Mouse (Mus musculus) MEL (cell line): ENCODE measurements around the gene Gm49027. TPM values are rescaled to one million over a fixed set of nuclear protein-coding genes. Genes with fewer than 3 reads are reported as not detected.

ENCODE experiments used
- DNase-seq: peaks from one replicate; pipeline ENCODE4 v3.0.0; 2011; ENCODE audit warnings: low read depth, low spot score
- H3K27ac ChIP-seq: 2 replicates; pipeline ENCODE4 v1.5.1; 2012; ENCODE audit warnings: low read depth, mild to moderate bottlenecking, control low read depth, low read length, moderate library complexity; ENCODE audit not compliant: control insufficient read depth
- H3K27me3 ChIP-seq, 2 experiments: fragments of 150-350 bp in 1 of 2; sonication (generic) in 1 of 2; 2 replicates each; pipeline ENCODE4 v1.6.1; 2012; ENCODE audit warnings: low read length in 2 of 2, mild to moderate bottlenecking in 2 of 2, improper control_type of control experiment in 1 of 2, moderate library complexity in 1 of 2; ENCODE audit not compliant: insufficient read depth in 2 of 2, control insufficient read depth in 1 of 2
- H3K36me3 ChIP-seq, 2 experiments: 2 replicates each; pipeline ENCODE4 v1.6.1; 2012 to 2014; ENCODE audit warnings: low read length in 2 of 2, improper control_type of control experiment in 1 of 2, inconsistent platforms in 1 of 2, mild to moderate bottlenecking in 1 of 2; ENCODE audit not compliant: insufficient read depth in 2 of 2, control insufficient read depth in 1 of 2
- H3K4me1 ChIP-seq, 2 experiments: fragments of 150-350 bp in 1 of 2; sonication (generic) in 1 of 2; 2 replicates each; pipeline ENCODE4 v1.6.1; 2012; ENCODE audit warnings: low read length in 2 of 2, improper control_type of control experiment in 1 of 2, mild to moderate bottlenecking in 1 of 2; ENCODE audit not compliant: insufficient read depth in 2 of 2, control insufficient read depth in 1 of 2
- H3K4me3 ChIP-seq, 2 experiments: fragments of 150-350 bp in 1 of 2; sonication (generic) in 1 of 2; 2 replicates each; pipeline ENCODE4 v1.5.1; 2012; ENCODE audit warnings: low read depth in 2 of 2, low read length in 2 of 2, mild to moderate bottlenecking in 2 of 2, moderate library complexity in 2 of 2, control low read depth in 1 of 2, improper control_type of control experiment in 1 of 2; ENCODE audit not compliant: control insufficient read depth in 1 of 2, insufficient read depth in 1 of 2
- H3K79me2 ChIP-seq: 2 replicates; pipeline ENCODE4 v1.6.1; 2012; ENCODE audit warnings: mild to moderate bottlenecking, low read length, moderate library complexity; ENCODE audit not compliant: control insufficient read depth, poor library complexity, insufficient read depth
- H3K9ac ChIP-seq: 2 replicates; pipeline ENCODE4 v1.6.1; 2012; ENCODE audit warnings: low read depth, mild to moderate bottlenecking, control low read depth, low read length, moderate library complexity; ENCODE audit not compliant: control insufficient read depth, poor library complexity, severe bottlenecking
- H3K9me3 ChIP-seq: fragments of 150-350 bp; sonication (generic); replicated peaks from 2 replicates; pipeline ENCODE4 v1.6.1; 2012; ENCODE audit warnings: mild to moderate bottlenecking, low read length, improper control_type of control experiment, moderate library complexity; ENCODE audit not compliant: insufficient read depth
- CHD2 ChIP-seq: IDR thresholded peaks from 2 replicates; pipeline ENCODE4 v1.6.1; 2011; ENCODE audit warnings: low read length, improper control_type of control experiment
- CTCF ChIP-seq, 3 experiments: IDR thresholded peaks in 2 of 3; conservative IDR thresholded peaks in 1 of 3; 2 replicates each; pipeline ENCODE4 v1.5.1; 2011 to 2012; ENCODE audit warnings: low read length in 3 of 3, low read depth in 2 of 3, mild to moderate bottlenecking in 2 of 3, improper control_type of control experiment in 1 of 3, inconsistent platforms in 1 of 3, mixed read lengths in 1 of 3, moderate library complexity in 1 of 3; ENCODE audit not compliant: control insufficient read depth in 1 of 3, insufficient read depth in 1 of 3, poor library complexity in 1 of 3, severe bottlenecking in 1 of 3
- EP300 ChIP-seq, 2 experiments: IDR thresholded peaks; 2 replicates each; pipeline ENCODE4 v1.6.1; 2011; ENCODE audit warnings: improper control_type of control experiment in 2 of 2, low read length in 2 of 2, low read depth in 1 of 2, mild to moderate bottlenecking in 1 of 2
- GABPA ChIP-seq: IDR thresholded peaks from 2 replicates; pipeline ENCODE4 v1.6.1; 2012; ENCODE audit warnings: low read depth, mild to moderate bottlenecking, inconsistent platforms, low read length, improper control_type of control experiment, moderate library complexity
- GATA1 ChIP-seq: IDR thresholded peaks from 2 replicates; pipeline ENCODE4 v1.6.1; 2011; ENCODE audit warnings: low read depth, low read length, improper control_type of control experiment
- HCFC1 ChIP-seq: IDR thresholded peaks from 2 replicates; pipeline ENCODE4 v1.6.1; 2012; ENCODE audit warnings: low read depth, mild to moderate bottlenecking, inconsistent platforms, low read length, improper control_type of control experiment, moderate library complexity
- JUND ChIP-seq: IDR thresholded peaks from 2 replicates; pipeline ENCODE4 v1.6.1; 2011; ENCODE audit warnings: low read depth, mild to moderate bottlenecking, improper control_type of control experiment, low read length
- KAT2A ChIP-seq: conservative IDR thresholded peaks from 2 replicates; pipeline ENCODE4 v1.6.1; 2012; ENCODE audit warnings: low read depth, low read length, improper control_type of control experiment, inconsistent platforms
- MAFK ChIP-seq: IDR thresholded peaks from 2 replicates; pipeline ENCODE4 v1.6.1; 2011; ENCODE audit warnings: low read depth, mild to moderate bottlenecking, low read length, improper control_type of control experiment, borderline replicate concordance
- MAX ChIP-seq: IDR thresholded peaks from 2 replicates; pipeline ENCODE4 v1.6.1; 2011; ENCODE audit warnings: low read length, improper control_type of control experiment
- MAZ ChIP-seq: IDR thresholded peaks from 2 replicates; pipeline ENCODE4 v1.6.1; 2012; ENCODE audit warnings: low read depth, mild to moderate bottlenecking, inconsistent platforms, low read length, improper control_type of control experiment
- MYB ChIP-seq: IDR thresholded peaks from 2 replicates; pipeline ENCODE4 v1.6.1; 2011; ENCODE audit warnings: mild to moderate bottlenecking, low read depth, low read length, improper control_type of control experiment
- POLR2A ChIP-seq, 2 experiments: IDR thresholded peaks; 2 replicates each; pipeline ENCODE4 v1.6.1; 2011 to 2012; ENCODE audit warnings: low read length in 2 of 2, mild to moderate bottlenecking in 2 of 2, control low read depth in 1 of 2, improper control_type of control experiment in 1 of 2, low read depth in 1 of 2, moderate library complexity in 1 of 2; ENCODE audit not compliant: control insufficient read depth in 1 of 2, insufficient read depth in 1 of 2, poor library complexity in 1 of 2
- POLR2AphosphoS5 ChIP-seq: IDR thresholded peaks from 2 replicates; pipeline ENCODE4 v1.6.1; 2012; ENCODE audit warnings: low read depth, borderline replicate concordance, mild to moderate bottlenecking, inconsistent platforms, low read length, moderate library complexity, mixed read lengths
- RAD21 ChIP-seq: IDR thresholded peaks from 2 replicates; pipeline ENCODE4 v1.6.1; 2011; ENCODE audit warnings: mild to moderate bottlenecking, low read depth, low read length, improper control_type of control experiment
- RCOR1 ChIP-seq: IDR thresholded peaks from 2 replicates; pipeline ENCODE4 v1.6.1; 2012; ENCODE audit warnings: low read depth, mild to moderate bottlenecking, inconsistent platforms, low read length, improper control_type of control experiment
- TBP ChIP-seq: IDR thresholded peaks from 2 replicates; pipeline ENCODE4 v1.8.0; 2011; ENCODE audit warnings: low read depth, low read length, improper control_type of control experiment
- ZKSCAN1 ChIP-seq: IDR thresholded peaks from 2 replicates; pipeline ENCODE4 v1.6.1; 2012; ENCODE audit warnings: low read depth, mild to moderate bottlenecking, inconsistent platforms, low read length, improper control_type of control experiment, moderate library complexity
- polyA plus RNA-seq, 2 experiments: library from polyadenylated mRNA; stranded (reverse) in 1 of 2; unstranded in 1 of 2; fragments of >175 nt in 1 of 2; fragments of >200 nt in 1 of 2; gene quantifications; 2 replicates each; pipeline versions ENCODE4 v1.2.1 to v1.2.4; 2012; ENCODE audit warnings: low replicate concordance in 2 of 2, low read depth in 1 of 2; ENCODE audit not compliant: insufficient read length in 2 of 2, insufficient read depth in 1 of 2, missing spikeins in 1 of 2
- total RNA-seq: library from RNA; depleted of rRNA; stranded (reverse); fragments of 300-350 nt; gene quantifications from 2 replicates; pipeline ENCODE4 v1.2.3, GENCODE M21; 2012; rRNA removed

Gm49027 gene
- total and polyA plus RNA-seq, 3 experiments: 0.53 to 0.54 TPM; not detected in 1

DNA sequence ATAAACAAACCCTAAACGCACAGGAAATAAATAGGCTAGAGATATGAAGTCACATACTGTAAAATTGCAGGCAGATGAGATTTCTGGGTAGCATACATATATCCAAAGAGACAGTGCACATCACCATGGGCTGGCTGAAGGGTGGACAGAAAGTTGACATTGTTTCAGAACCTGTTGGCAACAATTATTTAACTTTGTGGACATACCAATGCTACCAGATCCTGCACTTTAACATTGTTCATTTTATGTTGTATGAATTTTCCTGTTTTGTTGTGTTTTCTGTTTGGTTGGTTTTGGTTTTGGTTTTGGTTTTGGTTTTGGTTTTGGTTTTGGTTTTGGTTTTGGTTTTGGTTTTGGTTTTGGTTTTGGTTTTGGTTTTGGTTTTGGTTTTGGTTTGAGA, 60.6 kb downstream of the Gm49027 start:
- H3K27me3 ChIP-seq: no peaks in the 10 kb centered on the region
- H3K9me3 ChIP-seq: no peaks in the 10 kb centered on the region
- no peak overlapping the region for H3K27ac ChIP-seq
- peaks cover 4 to 9% of the 10 kb centered on the region in 2 experiments for H3K4me1 ChIP-seq
- no peak overlapping the region for H3K9ac ChIP-seq
- H3K36me3 ChIP-seq: peaks cover 0 to 8% of the 10 kb centered on the region in 2 experiments; a peak in 2 of 4 replicates
- no peak overlapping the region for H3K4me3 ChIP-seq
- no peak for DNase-seq
- TF ChIP-seq MAFK: no peak
- TF ChIP-seq RCOR1: no peak
- no peak for TF ChIP-seq POLR2AphosphoS5
- no peak for TF ChIP-seq RAD21
- TF ChIP-seq GABPA: no peak
- no peak for TF ChIP-seq CTCF (IDR thresholded peaks at IDR 0.05 in 2 of 3, conservative IDR thresholded peaks at IDR 0.05 in 1 of 3; ENCODE audit: control insufficient read depth in 1 of 3, insufficient read depth in 1 of 3, low read depth in 2 of 3, low read length in 3 of 3, poor library complexity in 1 of 3, severe bottlenecking in 1 of 3)
- TF ChIP-seq ZKSCAN1: no peak
- no peak for TF ChIP-seq EP300 (IDR thresholded peaks at IDR 0.05; ENCODE audit: low read depth in 1 of 2, low read length in 2 of 2)
- no peak for TF ChIP-seq POLR2A (IDR thresholded peaks at IDR 0.05; ENCODE audit: control insufficient read depth in 1 of 2, insufficient read depth in 1 of 2, low read depth in 1 of 2, low read length in 2 of 2, poor library complexity in 1 of 2)
- TF ChIP-seq TBP: no peak
- TF ChIP-seq MYB: no peak
- TF ChIP-seq MAX: no peak
- no peak for TF ChIP-seq CHD2
- TF ChIP-seq JUND: no peak
- no peak for TF ChIP-seq GATA1
- no peak for TF ChIP-seq MAZ
- TF ChIP-seq KAT2A: no peak
- no peak for TF ChIP-seq HCFC1
- H3K79me2 ChIP-seq: no peaks in the 10 kb centered on the region

Other genes starting within 250 kb of the Gm49027 start
- 3.1 and 3.5 TPM in 2 replicates for gene Bcl7a, start 181.7 kb downstream of the Gm49027 start, total RNA-seq
- 10 to 100 TPM in 1 of 2 experiments, not detected in 1; 11.0 TPM for gene Bcl7a, start 181.7 kb downstream of the Gm49027 start, polyA plus RNA-seq
- gene Mlxip, start 130.7 kb downstream of the Gm49027 start, total RNA-seq: 5.2 and 5.7 TPM in 2 replicates
- 10 to 100 TPM in 1 of 2 experiments, not detected in 1; 21.9 TPM for gene Mlxip, start 130.7 kb downstream of the Gm49027 start, polyA plus RNA-seq
- gene Lrrc43, start 36.2 kb downstream of the Gm49027 start, total RNA-seq: not detected in 2 replicates
- not detected for gene Lrrc43, start 36.2 kb downstream of the Gm49027 start, polyA plus RNA-seq
- not detected in 2 replicates for gene Il31, start 36.0 kb downstream of the Gm49027 start, total RNA-seq
- gene Il31, start 36.0 kb downstream of the Gm49027 start, polyA plus RNA-seq: not detected
- gene B3gnt4, start 15.0 kb downstream of the Gm49027 start, total RNA-seq: 0.23 and 0.39 TPM in 2 replicates
- gene B3gnt4, start 15.0 kb downstream of the Gm49027 start, polyA plus RNA-seq: under 1 TPM in 1 of 2 experiments, not detected in 1; 0.25 TPM
- 46.8 and 48.9 TPM in 2 replicates for gene Diablo, start 1.3 kb downstream of the Gm49027 start, total RNA-seq
- gene Diablo, start 1.3 kb downstream of the Gm49027 start, polyA plus RNA-seq: 10 to 100 TPM in 1 of 2 experiments, not detected in 1; 70.8 TPM
- 20.9 and 21.4 TPM in 2 replicates for gene Vps33a, start 47.5 kb upstream of the Gm49027 start, total RNA-seq
- gene Vps33a, start 47.5 kb upstream of the Gm49027 start, polyA plus RNA-seq: 10 to 100 TPM in 1 of 2 experiments, not detected in 1; 23.9 TPM
- 13.3 and 16.2 TPM in 2 replicates for gene Clip1, start 159.1 kb upstream of the Gm49027 start, total RNA-seq
- gene Clip1, start 159.1 kb upstream of the Gm49027 start, polyA plus RNA-seq: 10 to 100 TPM in 1 of 2 experiments, not detected in 1; 23.0 TPM
- 17.2 and 18.4 TPM in 2 replicates for gene Zcchc8, start 195.6 kb upstream of the Gm49027 start, total RNA-seq
- 10 to 100 TPM in 1 of 2 experiments, not detected in 1; 57.4 TPM for gene Zcchc8, start 195.6 kb upstream of the Gm49027 start, polyA plus RNA-seq
- 55.2 and 56.9 TPM in 2 replicates for gene Rsrc2, start 223.9 kb upstream of the Gm49027 start, total RNA-seq
- 10 to 100 TPM in 1 of 2 experiments, not detected in 1; 82.9 TPM for gene Rsrc2, start 223.9 kb upstream of the Gm49027 start, polyA plus RNA-seq
- 27.0 and 28.5 TPM in 2 replicates for gene Kntc1, start 224.2 kb upstream of the Gm49027 start, total RNA-seq
- 10 to 100 TPM in 1 of 2 experiments, not detected in 1; 29.7 TPM for gene Kntc1, start 224.2 kb upstream of the Gm49027 start, polyA plus RNA-seq